Mouse (Mus musculus): ENCODE measurements around the gene Pfn3.

DNA sequence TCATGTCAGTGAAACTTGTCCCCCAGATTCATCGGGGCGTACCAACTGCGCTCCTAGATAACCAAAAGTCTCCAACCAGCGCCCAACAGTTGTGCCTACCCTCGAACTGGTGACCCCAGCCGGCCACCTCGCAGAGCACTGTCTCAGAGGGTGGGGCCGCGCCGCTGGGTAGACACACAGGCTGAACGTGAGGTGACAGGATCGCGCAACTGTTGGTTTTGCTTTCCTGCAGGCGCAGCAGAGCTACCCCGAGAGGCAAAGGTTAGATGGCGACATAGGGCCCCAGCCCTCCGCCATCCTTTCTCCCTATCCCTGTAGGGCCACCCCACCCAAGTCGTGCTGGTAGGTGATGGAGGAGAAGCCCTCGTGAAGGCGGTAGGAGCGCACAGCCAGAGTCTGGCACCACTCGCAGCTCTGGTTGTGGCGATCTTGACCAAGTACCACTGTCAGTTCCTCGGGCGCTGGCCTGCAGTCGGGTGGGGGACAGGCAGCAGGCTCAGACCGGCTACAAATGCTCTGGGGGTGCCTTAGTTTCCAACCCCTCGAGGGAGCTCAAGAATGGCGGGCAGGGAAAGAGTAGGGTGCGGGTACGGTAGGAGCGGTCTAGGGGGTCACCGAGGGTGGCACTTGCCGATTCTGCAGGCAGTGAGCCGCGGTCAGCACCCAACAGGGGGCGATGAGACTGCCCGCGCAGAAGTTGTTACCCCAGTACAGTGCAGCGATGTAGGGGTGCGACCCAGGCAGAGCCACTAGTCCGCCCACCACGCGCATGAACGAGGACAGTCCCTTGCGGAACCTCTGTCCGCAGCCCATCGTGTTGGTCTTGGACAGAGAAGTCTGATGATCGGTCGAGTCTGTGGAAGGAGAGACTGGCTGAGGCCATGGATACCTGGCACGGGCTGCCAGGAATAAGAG lies 5.2 kb upstream of the Pfn3 start:
- TF ChIP-seq CTCF (IDR thresholded peaks at IDR 0.05; ENCODE audit: low read depth, low read length) (peak; percentile 8), EP300 (IDR thresholded peaks at IDR 0.05; ENCODE audit: insufficient read depth, low read depth, low read length) (no peak), POLR2A (IDR thresholded peaks at IDR 0.05; ENCODE audit: insufficient read depth, low read length) (no peak)

Measured in ES-Bruce4 (cell line).